Mouse (Mus musculus): ENCODE measurements around the gene Ddx11. TPM values are rescaled to one million over a fixed set of nuclear protein-coding genes. Genes with fewer than 3 reads are reported as not detected.

The Ddx11 gene
- polyA plus RNA-seq, 1 experiment, result 29.4 TPM

DNA sequence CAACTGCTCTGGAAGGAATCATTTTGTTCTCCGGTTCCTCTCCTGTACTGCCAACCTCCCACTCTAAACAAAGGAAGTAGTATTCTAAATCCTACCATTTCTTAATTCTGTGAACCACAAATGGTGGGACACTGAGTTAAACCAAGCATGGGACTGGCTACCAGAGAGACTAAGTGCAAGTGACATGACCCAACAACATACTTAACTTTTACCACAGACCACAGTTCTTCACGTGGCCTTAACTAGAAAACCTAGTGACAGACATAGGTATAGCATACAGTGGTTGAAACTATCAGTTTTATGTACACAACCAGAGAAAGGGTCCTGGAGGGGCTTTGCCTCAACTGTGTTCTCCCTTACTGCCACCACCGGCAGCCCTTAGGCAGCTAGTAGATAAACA, 30.7 kb upstream of the Ddx11 start:
- no peaks in the 10 kb centered on the region for H3K27me3 ChIP-seq (ENCODE audit: control insufficient read depth, insufficient read depth, low read length, poor library complexity, severe bottlenecking)
- H3K9me3 ChIP-seq (replicated peaks; ENCODE audit: control insufficient read depth, insufficient read depth, low read length, poor library complexity, severe bottlenecking), result no peaks in the 10 kb centered on the region
- TF ChIP-seq POLR2A (IDR thresholded peaks at IDR 0.05; ENCODE audit: insufficient read depth, low read length) (no peak), CTCF (IDR thresholded peaks at IDR 0.05; ENCODE audit: low read depth, low read length) (no peak), EP300 (IDR thresholded peaks at IDR 0.05; ENCODE audit: insufficient read depth, low read depth, low read length) (no peak)
- H3K36me3 ChIP-seq (ENCODE audit: control insufficient read depth, insufficient read depth, low read length, poor library complexity, severe bottlenecking), result peaks cover 5% of the 10 kb centered on the region; the same call in 1 of the 2 replicates
- H3K27ac ChIP-seq (ENCODE audit: insufficient read depth, low read length), result no peak overlapping the region
- no peak overlapping the region for H3K9ac ChIP-seq (ENCODE audit: low read depth, poor library complexity, severe bottlenecking)
- H3K4me3 ChIP-seq (ENCODE audit: low read depth, low read length), result no peak overlapping the region
- peaks cover 1% of the 10 kb centered on the region for H3K4me1 ChIP-seq (ENCODE audit: control insufficient read depth, insufficient read depth, low read length)

DNA sequence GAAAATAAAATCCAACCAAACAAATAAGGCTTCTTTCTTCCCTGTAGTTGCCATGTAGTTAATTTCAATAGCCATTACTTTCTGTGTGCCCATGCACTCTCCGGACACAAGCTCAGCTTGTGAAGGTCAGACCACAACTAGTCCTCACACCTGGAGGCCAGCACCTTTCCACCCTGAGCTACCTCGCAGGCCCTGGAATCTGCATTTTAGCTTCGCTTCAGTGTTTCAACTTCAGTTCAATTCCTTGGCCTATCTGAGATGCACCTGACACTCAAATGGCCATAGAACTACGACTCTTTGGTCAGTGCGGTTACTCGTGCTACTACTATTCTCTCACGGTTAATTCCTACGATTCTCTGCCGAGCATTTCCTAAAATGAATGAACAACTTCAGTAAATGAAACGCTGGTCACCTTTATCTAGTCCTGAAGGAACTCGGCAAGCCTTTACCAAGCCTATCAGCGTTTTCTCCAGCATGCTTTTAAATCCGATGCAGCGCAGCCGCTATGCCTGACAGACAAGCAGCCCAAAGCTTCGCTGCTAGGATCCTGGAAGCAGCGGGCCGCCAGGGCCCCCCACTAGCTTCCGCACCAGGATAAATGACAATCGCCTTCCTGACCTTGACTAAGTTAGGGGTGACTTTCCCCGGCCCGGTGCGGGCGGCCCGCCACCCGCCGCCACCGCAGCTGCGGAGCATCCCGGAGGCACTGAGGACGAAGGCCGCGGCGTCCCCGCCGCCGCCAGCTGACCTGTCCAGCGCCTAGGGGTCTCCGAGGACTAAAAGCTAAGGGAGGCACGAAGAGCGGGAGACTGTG, 22.5 kb upstream of the Ddx11 start:
- peak overlapping the region; percentile 32 for H3K27ac ChIP-seq (ENCODE audit: insufficient read depth, low read length)
- H3K4me1 ChIP-seq (ENCODE audit: control insufficient read depth, insufficient read depth, low read length), result no peaks in the 10 kb centered on the region
- 0 out of 2 replicates have a peak, but pooled peaks cover 3% of the 10 kb centered on the region for H3K36me3 ChIP-seq (ENCODE audit: control insufficient read depth, insufficient read depth, low read length, poor library complexity, severe bottlenecking)
- H3K4me3 ChIP-seq (ENCODE audit: low read depth, low read length), result peak overlapping the region; percentile 92
- TF ChIP-seq EP300 (IDR thresholded peaks at IDR 0.05; ENCODE audit: insufficient read depth, low read depth, low read length) (no peak), POLR2A (IDR thresholded peaks at IDR 0.05; ENCODE audit: insufficient read depth, low read length) (no peak), CTCF (IDR thresholded peaks at IDR 0.05; ENCODE audit: low read depth, low read length) (no peak)
- H3K9me3 ChIP-seq (replicated peaks; ENCODE audit: control insufficient read depth, insufficient read depth, low read length, poor library complexity, severe bottlenecking), result no peaks in the 10 kb centered on the region
- H3K9ac ChIP-seq (ENCODE audit: low read depth, poor library complexity, severe bottlenecking), result peak overlapping the region; percentile 88
- no peaks in the 10 kb centered on the region for H3K27me3 ChIP-seq (ENCODE audit: control insufficient read depth, insufficient read depth, low read length, poor library complexity, severe bottlenecking)

DNA sequence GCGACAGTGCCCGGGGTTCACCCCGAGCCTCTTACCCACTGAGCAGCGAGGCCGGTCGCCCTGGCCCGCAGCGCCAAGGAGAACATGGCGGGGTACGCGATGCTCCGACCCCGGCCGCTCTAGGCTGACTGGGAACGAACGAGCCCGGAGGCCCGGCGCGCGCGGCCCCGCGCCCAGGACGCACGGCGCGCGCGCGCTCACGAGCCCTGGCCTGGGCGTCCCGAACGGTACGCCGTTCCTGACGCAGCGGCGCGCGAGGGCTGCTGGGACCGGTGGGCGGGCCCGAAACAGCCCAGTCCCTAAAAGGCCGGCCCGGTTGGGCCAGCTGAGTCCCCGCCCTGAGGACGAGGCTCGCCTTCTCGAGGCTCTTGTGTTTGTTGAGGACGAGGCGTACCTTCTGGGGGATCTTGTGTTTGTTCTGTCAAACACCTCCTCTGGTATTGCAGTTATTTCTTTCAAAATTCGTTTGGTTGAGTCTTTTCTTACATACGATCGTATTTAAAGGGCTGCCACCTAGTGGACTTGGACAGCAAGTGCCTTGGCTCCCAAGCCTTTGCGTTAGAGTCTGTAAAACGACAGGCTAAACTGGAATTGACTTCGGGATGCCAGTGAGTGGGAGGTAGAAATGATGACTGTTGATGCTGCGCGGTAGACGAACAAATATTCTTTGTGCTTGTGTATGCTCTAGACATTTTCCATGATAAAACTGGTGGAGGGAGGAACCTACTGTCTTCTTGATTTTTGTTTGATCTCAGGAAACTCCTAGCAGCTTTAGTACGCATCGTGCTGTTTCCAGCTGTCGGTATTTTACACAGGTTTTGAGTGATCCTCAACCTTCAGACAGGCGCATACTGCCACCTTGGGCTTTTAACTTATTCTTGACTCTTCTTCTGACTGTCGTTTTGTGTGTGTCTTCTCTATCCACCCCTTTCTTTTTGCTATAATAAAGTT, 21.7 kb upstream of the Ddx11 start, which contains the start of gene Ndufv2:
TSS of gene Ndufv2 (minus strand) at position 180 of the 951 bp plus-strand sequence.
- TF ChIP-seq EP300 (IDR thresholded peaks at IDR 0.05; ENCODE audit: insufficient read depth, low read depth, low read length) (no peak), CTCF (IDR thresholded peaks at IDR 0.05; ENCODE audit: low read depth, low read length) (peak; percentile 50)
- Histone ChIP-seq H3K27ac (ENCODE audit: insufficient read depth, low read length) (peak within 1 kb of the TSS; percentile 76), H3K9me3 (replicated peaks; ENCODE audit: control insufficient read depth, insufficient read depth, low read length, poor library complexity, severe bottlenecking) (no peaks in the 10 kb centered on the region), H3K4me3 (ENCODE audit: low read depth, low read length) (peak within 1 kb of the TSS; percentile 92), H3K4me1 (ENCODE audit: control insufficient read depth, insufficient read depth, low read length) (no peaks in the 10 kb centered on the region), H3K36me3 (ENCODE audit: control insufficient read depth, insufficient read depth, low read length, poor library complexity, severe bottlenecking) (0 out of 2 replicates have a peak, but pooled peaks cover 3% of the 10 kb centered on the region), H3K9ac (ENCODE audit: low read depth, poor library complexity, severe bottlenecking) (peak within 1 kb of the TSS; percentile 88), H3K27me3 (ENCODE audit: control insufficient read depth, insufficient read depth, low read length, poor library complexity, severe bottlenecking) (no peaks in the 10 kb centered on the region)

DNA sequence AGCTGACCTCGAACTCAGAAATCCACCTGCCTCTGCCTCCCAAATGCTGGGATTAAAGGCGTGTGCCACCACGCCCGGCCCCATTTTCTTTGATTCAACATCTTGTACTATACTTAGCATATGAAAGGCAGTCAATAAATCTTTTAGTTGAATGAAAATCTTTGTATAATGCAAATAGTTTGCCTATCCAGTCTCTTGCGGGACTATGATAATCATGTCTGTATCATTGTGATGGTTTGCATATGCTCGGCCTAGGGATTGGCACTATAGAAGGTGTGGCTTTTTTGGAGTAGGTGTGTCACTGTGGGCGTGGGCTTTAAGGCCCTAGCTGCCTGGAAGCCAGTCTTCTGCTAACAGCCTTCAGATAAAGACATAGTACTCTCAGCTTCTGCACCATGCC, 19.2 kb upstream of the Ddx11 start:
- peaks cover 2% of the 10 kb centered on the region for H3K4me1 ChIP-seq (ENCODE audit: control insufficient read depth, insufficient read depth, low read length)
- H3K27me3 ChIP-seq (ENCODE audit: control insufficient read depth, insufficient read depth, low read length, poor library complexity, severe bottlenecking), result no peaks in the 10 kb centered on the region
- H3K4me3 ChIP-seq (ENCODE audit: low read depth, low read length), result no peak overlapping the region
- H3K9me3 ChIP-seq (replicated peaks; ENCODE audit: control insufficient read depth, insufficient read depth, low read length, poor library complexity, severe bottlenecking), result no peaks in the 10 kb centered on the region
- no peaks in the 10 kb centered on the region for H3K36me3 ChIP-seq (ENCODE audit: control insufficient read depth, insufficient read depth, low read length, poor library complexity, severe bottlenecking)
- no peak overlapping the region for H3K9ac ChIP-seq (ENCODE audit: low read depth, poor library complexity, severe bottlenecking)
- TF ChIP-seq EP300 (IDR thresholded peaks at IDR 0.05; ENCODE audit: insufficient read depth, low read depth, low read length) (no peak), POLR2A (IDR thresholded peaks at IDR 0.05; ENCODE audit: insufficient read depth, low read length) (no peak)
- no peak overlapping the region for H3K27ac ChIP-seq (ENCODE audit: insufficient read depth, low read length)

DNA sequence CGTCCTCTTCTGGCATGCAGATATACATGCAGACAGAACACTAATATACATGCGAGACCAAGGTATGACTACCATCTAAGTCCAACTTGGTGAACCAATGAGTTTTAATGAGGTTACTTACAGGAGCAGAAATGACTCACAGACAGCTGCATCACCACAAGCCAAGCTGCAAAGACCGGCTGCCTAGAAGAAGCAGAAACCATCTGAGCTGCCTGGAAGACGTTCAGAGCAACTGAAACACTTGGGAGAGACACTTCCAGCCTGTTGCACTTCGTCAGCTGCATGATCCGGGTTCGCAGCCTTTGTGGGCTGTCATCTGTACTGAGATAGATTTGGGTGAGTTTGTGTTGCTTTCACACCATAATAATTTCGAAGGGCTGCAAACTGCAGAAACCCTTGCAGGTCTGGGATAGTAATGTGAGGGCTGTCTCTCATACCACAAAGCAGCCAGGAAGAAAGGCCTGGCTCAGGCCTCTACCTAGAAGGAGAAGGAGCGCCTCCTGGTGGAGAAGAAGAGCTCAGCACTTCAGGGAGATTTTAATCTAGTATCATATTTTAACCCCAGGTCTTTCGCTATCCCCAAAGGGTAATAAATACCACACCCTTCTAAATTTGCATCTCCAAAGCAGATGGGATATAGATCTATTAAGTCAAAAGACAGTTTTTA, 16.6 kb upstream of the Ddx11 start:
- H3K36me3 ChIP-seq (ENCODE audit: control insufficient read depth, insufficient read depth, low read length, poor library complexity, severe bottlenecking), result no peaks in the 10 kb centered on the region
- H3K27ac ChIP-seq (ENCODE audit: insufficient read depth, low read length), result no peak overlapping the region
- peaks cover 2% of the 10 kb centered on the region for H3K4me1 ChIP-seq (ENCODE audit: control insufficient read depth, insufficient read depth, low read length)
- no peaks in the 10 kb centered on the region for H3K9me3 ChIP-seq (replicated peaks; ENCODE audit: control insufficient read depth, insufficient read depth, low read length, poor library complexity, severe bottlenecking)
- no peak overlapping the region for H3K9ac ChIP-seq (ENCODE audit: low read depth, poor library complexity, severe bottlenecking)
- no peak for TF ChIP-seq POLR2A (IDR thresholded peaks at IDR 0.05; ENCODE audit: insufficient read depth, low read length)
- TF ChIP-seq CTCF (IDR thresholded peaks at IDR 0.05; ENCODE audit: low read depth, low read length), result peak; percentile 68
- H3K4me3 ChIP-seq (ENCODE audit: low read depth, low read length), result no peak overlapping the region
- H3K27me3 ChIP-seq (ENCODE audit: control insufficient read depth, insufficient read depth, low read length, poor library complexity, severe bottlenecking), result no peaks in the 10 kb centered on the region
